Mouse (Mus musculus) embryonic facial prominence, embryonic 14.5 days (tissue): ENCODE measurements around the gene Map3k7. TPM values are rescaled to one million over a fixed set of nuclear protein-coding genes. Genes with fewer than 3 reads are reported as not detected.
"Not testable (repeated sequence)": the region's sequence is repeated elsewhere in the genome, so short reads cannot be mapped to it uniquely, and the experiment has no call there.

ENCODE experiments used
- ATAC-seq: fragments of 200-750 bp; cut with Nextera tagmentation; 2 replicates; pipeline ENCODE4 v1.8.0; 2017; ENCODE audit warnings: low read depth, moderate number of reproducible peaks, moderate TSS enrichment
- DNase-seq: peaks from one replicate; pipeline ENCODE4 v3.0.0-alpha.2; 2015; ENCODE audit warnings: low spot score
- H3K27ac ChIP-seq: fragments of 300-500 bp; sonication (generic); replicated peaks from 2 replicates; pipeline ENCODE4 v1.5.1; 2014; ENCODE audit warnings: low read depth, mild to moderate bottlenecking, low read length, moderate library complexity
- H3K27me3 ChIP-seq: fragments of 300-500 bp; sonication (generic); replicated peaks from 2 replicates; pipeline ENCODE4 v1.6.1; 2014; ENCODE audit warnings: low read length; ENCODE audit not compliant: control insufficient read depth, insufficient read depth
- H3K36me3 ChIP-seq: fragments of 300-500 bp; sonication (generic); 2 replicates; pipeline ENCODE4 v1.6.1; 2014; ENCODE audit warnings: low read length, mixed read lengths; ENCODE audit not compliant: control insufficient read depth, insufficient read depth
- H3K4me1 ChIP-seq: fragments of 300-500 bp; sonication (generic); 2 replicates; pipeline ENCODE4 v1.6.1; 2014; ENCODE audit warnings: antibody characterized with exemption, low read length; ENCODE audit not compliant: control insufficient read depth, insufficient read depth
- H3K4me2 ChIP-seq: fragments of 300-500 bp; sonication (generic); 2 replicates; pipeline ENCODE4 v1.6.1; 2014; ENCODE audit warnings: low read depth, mild to moderate bottlenecking, low read length, moderate library complexity, mixed read lengths
- H3K4me3 ChIP-seq: fragments of 300-500 bp; sonication (generic); 2 replicates; pipeline ENCODE4 v1.5.1; 2014; ENCODE audit warnings: low read depth, mild to moderate bottlenecking, low read length
- H3K9ac ChIP-seq: fragments of 300-500 bp; sonication (generic); 2 replicates; pipeline ENCODE4 v1.6.1; 2014; ENCODE audit warnings: low read depth, mild to moderate bottlenecking, low read length, moderate library complexity, mixed read lengths
- H3K9me3 ChIP-seq: fragments of 300-500 bp; sonication (generic); 2 replicates; pipeline ENCODE4 v1.6.1; 2016; ENCODE audit warnings: low read length; ENCODE audit not compliant: control insufficient read depth
- WGBS: fragments of 180-500 bp; shearing (Covaris S2); extraction: QIAGEN DNeasy Blood & Tissue Kit; methylation state at CpG from one replicate; pipeline ENCODE4 v1.1.7; 2014; 5-methylcytosine and 5-hydroxymethylcytosine counted together
- polyA plus RNA-seq: library from polyadenylated mRNA; unstranded; fragments of >200 nt; fragmentation: Nextera tagmentation; extraction: Ambion mirVana; gene quantifications from 2 replicates; pipeline ENCODE4 v1.2.1, GENCODE M21; 2014

Map3k7 gene
- polyA plus RNA-seq, 1 experiment from 2014 or later: 43.8 TPM

- Histone ChIP-seq H3K27ac (no peak overlapping the region), H3K9me3 (no peaks in the 10 kb centered on the region), H3K4me2 (no peak overlapping the region), H3K4me1 (no peaks in the 10 kb centered on the region), H3K9ac (no peak overlapping the region), H3K27me3 (no peaks in the 10 kb centered on the region), H3K4me3 (no peak overlapping the region), H3K36me3 (peaks cover 69% of the 10 kb centered on the region)
- DNase-seq (no peak), ATAC-seq (no peak)
- whole genome bisulfite sequencing: 81% methylated on average over 4 of the region's 4 CpGs
These were observed 44.2 kb downstream of the Map3k7 start for GRCm38 (mm10) chr4:32008095-32008494.

DNA sequence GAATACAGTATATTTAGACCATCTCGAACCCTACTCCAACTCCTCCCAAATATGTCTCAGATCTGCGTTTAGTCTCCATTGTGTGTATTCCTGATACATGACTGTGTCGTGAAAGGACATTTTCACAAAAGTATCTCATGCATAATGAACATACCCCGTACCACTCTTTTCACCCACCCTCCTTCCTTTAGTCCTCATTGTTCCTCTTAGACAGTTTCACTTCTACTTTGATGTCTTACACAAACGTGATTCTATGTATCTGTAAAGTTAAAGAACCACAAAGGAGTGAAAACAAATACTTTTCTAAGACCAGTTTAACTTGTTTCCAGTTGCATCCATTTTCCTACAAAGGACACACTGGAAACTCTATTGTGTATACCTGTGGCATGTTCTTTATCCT, 46.9 kb downstream of the Map3k7 start:
- H3K27ac ChIP-seq: no peak overlapping the region
- H3K9ac ChIP-seq: no peak overlapping the region
- no peak overlapping the region for H3K4me3 ChIP-seq
- peaks cover 73% of the 10 kb centered on the region for H3K36me3 ChIP-seq
- H3K9me3 ChIP-seq: no peaks in the 10 kb centered on the region
- H3K27me3 ChIP-seq: no peaks in the 10 kb centered on the region
- ATAC-seq (no peak), DNase-seq (no peak)
- no peak overlapping the region for H3K4me2 ChIP-seq
- no peaks in the 10 kb centered on the region for H3K4me1 ChIP-seq
- WGBS: 89% methylated on average over 5 of the region's 5 CpGs

- Histone ChIP-seq H3K27me3 (no peaks in the 10 kb centered on the region), H3K9me3 (no peaks in the 10 kb centered on the region), H3K4me3 (no peak overlapping the region), H3K27ac (no peak overlapping the region), H3K4me2 (no peak overlapping the region), H3K9ac (no peak overlapping the region), H3K36me3 (peaks cover 73% of the 10 kb centered on the region), H3K4me1 (no peaks in the 10 kb centered on the region)
- DNase-seq (no peak), ATAC-seq (no peak)
- WGBS: 89% methylated on average over 6 of the region's 6 CpGs
These were observed 47.5 kb downstream of the Map3k7 start for GRCm38 (mm10) chr4:32011218-32011973.

DNA sequence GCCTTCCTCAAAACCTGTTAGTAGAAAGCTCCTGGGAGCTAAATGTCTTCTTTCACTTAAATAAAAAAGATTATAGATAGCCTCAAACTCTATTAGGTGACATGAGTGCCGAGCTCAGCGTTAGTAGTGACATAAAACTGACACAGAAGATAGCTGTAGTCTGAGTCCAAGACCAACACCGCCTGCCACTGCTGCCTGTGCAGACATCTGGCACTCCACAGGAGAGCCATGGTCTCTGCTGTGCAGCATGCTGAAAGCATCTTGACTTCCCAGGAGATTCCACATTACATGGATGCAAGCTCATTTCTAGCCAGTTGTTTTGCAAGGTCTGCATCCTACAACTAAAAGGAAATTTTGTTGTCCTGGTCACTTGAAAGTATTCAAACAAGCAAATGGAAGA, 57.2 kb downstream of the Map3k7 start:
- Histone ChIP-seq H3K27me3 (no peaks in the 10 kb centered on the region), H3K4me3 (no peak overlapping the region), H3K36me3 (peaks cover 64% of the 10 kb centered on the region), H3K27ac (no peak overlapping the region), H3K4me1 (no peaks in the 10 kb centered on the region), H3K9ac (no peak overlapping the region), H3K4me2 (no peak overlapping the region), H3K9me3 (no peaks in the 10 kb centered on the region)
- WGBS: 90% methylated on average over 3 of the region's 3 CpGs
- ATAC-seq (no peak), DNase-seq (no peak)

- 84% methylated on average over 6 of the region's 6 CpGs for WGBS
- Histone ChIP-seq H3K36me3 (peaks cover 53% of the 10 kb centered on the region), H3K9me3 (no peaks in the 10 kb centered on the region), H3K9ac (no peak overlapping the region), H3K27ac (no peak overlapping the region), H3K4me2 (no peak overlapping the region), H3K27me3 (no peaks in the 10 kb centered on the region), H3K4me1 (no peaks in the 10 kb centered on the region), H3K4me3 (no peak overlapping the region)
- ATAC-seq (no peak), DNase-seq (no peak)
These were observed 58.4 kb downstream of the Map3k7 start for GRCm38 (mm10) chr4:32022321-32022720.

DNA sequence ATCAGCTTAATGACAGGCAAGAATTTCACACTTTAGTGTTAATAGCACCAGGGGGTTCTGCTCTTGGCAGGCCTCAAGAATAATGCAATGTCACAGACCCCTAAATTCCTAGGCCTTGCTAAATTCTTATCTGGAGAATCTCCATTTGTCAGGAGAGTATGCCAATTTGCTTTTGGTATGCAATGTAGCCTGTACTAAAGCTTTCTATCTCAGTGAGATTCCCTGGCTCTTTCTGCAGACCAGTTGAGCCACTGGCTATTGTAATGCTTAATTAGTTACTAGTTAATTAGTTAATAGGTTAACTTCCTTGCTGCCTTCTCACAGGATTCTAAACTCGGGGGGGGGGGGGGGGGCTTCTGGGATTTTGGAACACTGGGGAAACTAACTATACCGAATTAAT, 60.3 kb downstream of the Map3k7 start:
- not testable (repeated sequence) for H3K4me2 ChIP-seq, H3K4me1 ChIP-seq, H3K4me3 ChIP-seq, ATAC-seq, H3K27me3 ChIP-seq, DNase-seq, H3K9ac ChIP-seq, H3K9me3 ChIP-seq, H3K27ac ChIP-seq
- WGBS: 88% methylated on average over 2 of the region's 2 CpGs
- peaks cover 35% of the 10 kb centered on the region for H3K36me3 ChIP-seq

- Histone ChIP-seq H3K9me3 (no peaks in the 10 kb centered on the region), H3K4me2 (no peak overlapping the region), H3K9ac (no peak overlapping the region), H3K4me3 (no peak overlapping the region), H3K4me1 (no peaks in the 10 kb centered on the region), H3K36me3 (peaks cover 25% of the 10 kb centered on the region), H3K27me3 (no peaks in the 10 kb centered on the region), H3K27ac (no peak overlapping the region)
- DNase-seq (no peak), ATAC-seq (peak; percentile 50; the same call in 1 of the 2 replicates)
- 80% methylated on average over 2 of the region's 2 CpGs for WGBS
These were observed 61.2 kb downstream of the Map3k7 start for GRCm38 (mm10) chr4:32025105-32025504.

GRCm38 (mm10) chr4:32027094-32027493, 63.2 kb downstream of the Map3k7 start:
- Histone ChIP-seq H3K4me1 (no peaks in the 10 kb centered on the region), H3K4me3 (no peak overlapping the region), H3K4me2 (no peak overlapping the region), H3K9ac (no peak overlapping the region), H3K27me3 (no peaks in the 10 kb centered on the region), H3K27ac (no peak overlapping the region), H3K9me3 (no peaks in the 10 kb centered on the region), H3K36me3 (peaks cover 14% of the 10 kb centered on the region)
- ATAC-seq (no peak), DNase-seq (no peak)
- 91% methylated on average over 9 of the region's 9 CpGs for WGBS

DNA sequence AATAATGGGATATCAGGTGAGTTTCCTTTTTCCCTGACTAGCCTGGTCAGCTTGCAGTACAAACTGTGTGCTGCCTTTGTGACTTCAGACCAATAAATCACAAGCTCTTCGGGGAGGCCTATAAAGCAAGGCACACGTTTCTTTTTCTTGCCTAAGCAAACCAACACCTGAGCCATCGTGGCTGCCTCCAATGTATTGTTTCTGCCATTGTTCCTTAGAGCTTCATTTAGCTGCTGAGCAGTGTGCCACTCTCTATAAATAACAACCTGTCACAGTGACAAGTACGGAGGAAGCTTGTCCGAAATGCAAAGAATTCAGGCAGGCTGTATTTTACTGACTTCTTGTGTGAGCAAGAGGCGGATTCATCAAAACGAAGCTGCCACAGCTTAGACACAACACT, 73.4 kb downstream of the Map3k7 start:
- no peak overlapping the region for H3K4me3 ChIP-seq
- H3K27me3 ChIP-seq: no peaks in the 10 kb centered on the region
- DNase-seq (no peak), ATAC-seq (no peak)
- H3K4me2 ChIP-seq: no peak overlapping the region
- H3K4me1 ChIP-seq: no peaks in the 10 kb centered on the region
- H3K9me3 ChIP-seq: no peaks in the 10 kb centered on the region
- no peaks in the 10 kb centered on the region for H3K36me3 ChIP-seq
- H3K9ac ChIP-seq: no peak overlapping the region
- 82% methylated on average over 7 of the region's 7 CpGs for WGBS
- no peak overlapping the region for H3K27ac ChIP-seq
